Mouse (Mus musculus): ENCODE measurements around the gene Rnaseh2c.
A peak's percentile ranks its signal among the peaks of the same experiment; 100 is the strongest.

GRCm38 (mm10) chr19:5589159-5589558, 12.5 kb upstream of the Rnaseh2c start:
- TF ChIP-seq CTCF (IDR thresholded peaks at IDR 0.05; ENCODE audit: low read depth) (peak; percentile 23; the same call in 1 of the 2 replicates), EP300 (IDR thresholded peaks at IDR 0.05; ENCODE audit: low read depth) (no peak)
